Mouse (Mus musculus): Measurements from ENCODE around the gene Pip5k1b.

DNA sequence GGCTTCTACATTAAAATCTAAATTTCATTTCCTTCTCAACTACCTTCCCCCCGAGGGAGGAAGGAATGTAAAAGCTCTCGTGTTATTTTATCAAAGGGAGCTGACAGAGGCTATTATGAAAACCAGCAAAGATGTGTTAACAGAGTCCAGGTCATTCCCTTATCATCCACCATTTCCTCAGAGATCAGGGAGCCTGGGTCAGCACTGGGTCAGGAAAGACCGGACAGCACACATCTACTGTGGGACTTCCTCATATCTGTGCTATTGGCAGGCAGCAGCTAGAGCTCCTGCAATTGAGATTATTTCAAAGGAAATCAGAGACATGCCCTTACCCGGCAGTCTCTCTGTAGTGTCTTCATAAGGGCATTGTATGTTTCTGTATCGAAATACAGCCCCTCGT lies 177.2 kb downstream of the Pip5k1b start:
- TF ChIP-seq CTCF (IDR thresholded peaks at IDR 0.05; ENCODE audit: extremely low read depth, insufficient read depth, insufficient read length, insufficient replicate concordance), result no peak
- TF ChIP-seq POLR2A (IDR thresholded peaks at IDR 0.05; ENCODE audit: low read depth, low read length), result no peak

Data from spleen, adult 2 months (tissue).